Comparison of ENCODE assay signal across 25 mouse cellular contexts in genomic region chr5:123935931-123936330, GRCm38 (mm10). TPM values are rescaled to one million over a fixed set of nuclear protein-coding genes. Genes with fewer than 3 reads are reported as not detected.
"Had no signal": no experiment of that assay in that cellular context is flagged by ENCODE, and none has a peak within 500 bp of the region (broad histone marks: within the 10 kb centered on the region; RNA-seq: fewer than 3 reads in every experiment).

No protein-coding gene starts in this region.

- H3K4me3 ChIP-seq: gastrocnemius, adult 2 months; heart, embryonic 10.5 days; heart, embryonic 12.5 days; hindbrain, embryonic 10.5 days; hindbrain, embryonic 12.5 days; intestine, embryonic 15.5 days; layer of hippocampus, adult 2 months; left cerebral cortex, adult 2 months; limb, embryonic 10.5 days; limb, embryonic 12.5 days had no signal

- H3K27me3 ChIP-seq: heart, embryonic 12.5 days; hindbrain, embryonic 12.5 days; intestine, embryonic 15.5 days; limb, embryonic 12.5 days had no signal

- H3K4me2 ChIP-seq: heart, embryonic 12.5 days; hindbrain, embryonic 12.5 days; hindbrain, embryonic 14.5 days; intestine, embryonic 15.5 days; limb, embryonic 12.5 days had no signal

- H3K9ac ChIP-seq: heart, embryonic 12.5 days; hindbrain, embryonic 12.5 days; hindbrain, embryonic 14.5 days; intestine, embryonic 15.5 days; limb, embryonic 12.5 days had no signal

- H3K9me3 ChIP-seq: heart, embryonic 10.5 days; heart, embryonic 12.5 days; hindbrain, embryonic 10.5 days; hindbrain, embryonic 12.5 days; intestine, embryonic 15.5 days; limb, embryonic 10.5 days; limb, embryonic 12.5 days had no signal

- DNase-seq: gastrocnemius, adult 2 months; gastrocnemius, postnatal 10 days; gastrocnemius, postnatal 25 days; heart, adult 18-20 months; heart, postnatal 10 days; heart, postnatal 4 days; kidney, adult 18-20 months; kidney, adult 8-10 months; kidney, postnatal 10 days; kidney, postnatal 25 days; kidney, postnatal 4 days had no signal

- H3K36me3 ChIP-seq: heart, embryonic 10.5 days; heart, embryonic 12.5 days; hindbrain, embryonic 10.5 days; hindbrain, embryonic 12.5 days; intestine, embryonic 15.5 days; limb, embryonic 10.5 days; limb, embryonic 12.5 days had no signal

- H3K27ac ChIP-seq: gastrocnemius, adult 2 months; heart, embryonic 10.5 days; hindbrain, embryonic 10.5 days; hindbrain, embryonic 12.5 days; hindbrain, embryonic 14.5 days; intestine, embryonic 15.5 days; layer of hippocampus, adult 2 months; left cerebral cortex, adult 2 months; limb, embryonic 10.5 days; limb, embryonic 12.5 days had no signal

- ATAC-seq: hindbrain, embryonic 16.5 days; inflammation-experienced regulatory T-cells, adult 6 months; intestine, embryonic 15.5 days; intestine, postnatal 0 days had no signal

RNA-seq across cellular contexts. Expression of gene Hcar1, which starts 56.1 kb away (rescaled TPM):
- polyA plus RNA-seq: heart, embryonic 10.5 days; hindbrain, embryonic 10.5 days; inflammation-experienced regulatory T-cells, adult 6 months; limb, embryonic 10.5 days; limb, embryonic 12.5 days; liver, adult 2 months had no signal
